Mouse (Mus musculus) natural killer cell, adult 2 months (primary cell): ENCODE results near the gene Kpna6.

Experiments used
- DNase-seq, 2 experiments: peaks; one replicate each; pipeline ENCODE4 v3.0.0; 2022; ENCODE audit warnings: low spot score in 2 of 2

The Kpna6 gene

DNA sequence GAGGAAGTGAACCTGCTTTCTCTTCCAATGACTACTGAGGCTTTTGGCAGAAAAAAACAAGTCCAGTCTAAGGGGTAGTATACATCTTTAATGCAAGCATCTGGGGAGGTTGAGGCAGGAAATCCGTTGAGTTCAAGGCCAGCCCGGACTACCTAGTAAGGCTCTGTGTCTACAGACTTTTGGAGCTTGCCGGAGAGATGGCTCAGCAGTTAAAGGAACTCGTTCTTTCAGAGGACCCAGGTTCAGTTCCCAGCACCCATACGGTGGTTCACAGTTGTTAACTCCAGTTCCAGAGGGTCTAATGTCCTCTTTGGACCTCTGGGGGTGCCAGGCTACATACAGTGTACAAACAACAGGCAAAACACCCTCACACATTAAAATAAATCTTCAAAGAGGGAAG, 54.5 kb downstream of the Kpna6 start:
- no peak for DNase-seq

DNA sequence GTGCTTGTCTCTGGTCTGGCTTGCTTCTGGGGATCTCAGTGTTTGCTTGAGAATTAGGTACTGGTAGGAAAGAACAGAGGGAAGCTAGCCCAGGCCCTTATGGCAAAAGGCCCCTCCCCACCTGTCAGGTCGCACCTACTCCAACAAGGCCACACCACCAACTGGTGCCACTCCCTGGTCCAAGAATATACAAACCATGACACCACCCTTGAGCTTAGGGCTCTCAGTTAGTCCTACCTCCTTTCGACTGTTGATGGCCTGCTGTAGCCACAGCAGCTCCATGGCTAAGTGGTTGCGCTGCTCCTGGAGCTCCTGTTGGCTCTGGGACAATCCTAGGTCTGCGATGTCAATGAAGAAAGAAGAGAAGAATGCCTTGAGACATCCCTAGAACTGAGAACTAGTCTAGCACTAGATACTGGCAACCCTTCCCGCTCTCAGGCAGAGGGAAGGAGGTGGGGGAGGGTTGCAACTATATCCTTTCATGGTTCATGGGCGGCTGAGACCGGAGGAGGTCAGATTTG, 55.4 kb downstream of the Kpna6 start:
- DNase-seq = no peak

DNA sequence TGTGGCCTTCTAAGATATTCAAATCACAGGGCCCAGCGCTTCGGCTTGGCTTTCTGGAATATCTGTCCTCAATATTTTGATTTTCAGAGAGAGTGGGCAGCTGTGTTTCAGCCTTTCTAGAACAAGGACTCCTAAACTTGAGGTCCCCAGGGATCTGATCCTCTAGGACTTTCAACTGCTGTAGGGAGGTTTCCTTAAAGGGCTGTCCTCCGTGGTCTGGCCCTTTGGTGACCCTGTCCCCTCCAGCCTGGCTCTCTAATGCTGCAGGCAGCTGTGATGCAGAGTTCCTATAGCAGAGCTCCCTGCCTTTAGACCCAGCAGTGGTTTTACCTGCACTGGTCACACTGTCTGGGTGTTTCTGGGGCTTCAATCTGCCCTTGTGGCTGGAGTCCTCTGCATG, 55.9 kb downstream of the Kpna6 start:
- DNase-seq = no peak

DNA sequence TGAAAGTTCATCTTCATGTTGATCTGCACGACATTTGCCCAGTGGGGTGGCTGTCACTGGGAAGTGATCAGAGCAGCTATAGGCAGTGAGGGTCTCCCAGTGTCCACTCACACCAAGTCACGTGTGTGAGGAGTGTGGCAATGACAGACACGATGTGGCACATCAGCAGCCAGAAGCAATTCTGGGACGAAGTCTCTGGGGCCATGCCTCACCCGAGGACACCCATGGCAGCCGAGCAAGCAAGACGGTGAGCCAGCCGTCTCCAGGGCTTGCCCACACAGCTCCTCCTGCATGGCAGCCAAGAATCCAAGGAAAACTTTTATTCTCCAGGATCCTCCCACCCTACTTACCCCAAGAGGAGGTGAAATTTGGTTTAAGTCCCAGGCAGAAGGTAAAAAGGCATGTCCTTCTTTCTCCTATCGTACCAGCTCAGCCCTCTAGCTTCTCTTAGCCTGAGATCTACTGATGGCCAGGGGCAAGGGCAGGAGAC, 56.7 kb downstream of the Kpna6 start:
- no peak for DNase-seq

DNA sequence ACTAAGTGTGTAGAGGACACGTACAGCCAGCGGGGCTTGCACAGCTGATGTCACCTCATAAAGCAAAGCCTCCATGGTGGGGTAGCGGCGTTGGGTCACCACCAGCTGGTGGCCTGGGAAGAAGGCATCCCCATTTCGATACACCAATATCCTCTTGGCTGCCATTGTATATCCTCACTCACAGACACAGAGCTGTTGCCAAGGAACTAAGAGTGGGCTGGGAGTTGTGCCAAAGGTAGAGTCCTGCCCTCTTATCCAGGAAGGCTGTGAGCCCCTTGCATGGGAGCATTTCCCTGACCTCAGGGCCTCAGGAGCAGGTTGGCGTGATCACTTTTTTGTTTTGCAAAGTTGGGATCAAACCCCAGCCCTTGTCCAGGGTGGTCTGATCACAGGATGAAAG, 58.5 kb downstream of the Kpna6 start, which contains the start of gene Dcdc2b:
Gene Dcdc2b (minus strand): TSS at position 165 of the 400 bp plus-strand sequence.
- no peak for DNase-seq

DNA sequence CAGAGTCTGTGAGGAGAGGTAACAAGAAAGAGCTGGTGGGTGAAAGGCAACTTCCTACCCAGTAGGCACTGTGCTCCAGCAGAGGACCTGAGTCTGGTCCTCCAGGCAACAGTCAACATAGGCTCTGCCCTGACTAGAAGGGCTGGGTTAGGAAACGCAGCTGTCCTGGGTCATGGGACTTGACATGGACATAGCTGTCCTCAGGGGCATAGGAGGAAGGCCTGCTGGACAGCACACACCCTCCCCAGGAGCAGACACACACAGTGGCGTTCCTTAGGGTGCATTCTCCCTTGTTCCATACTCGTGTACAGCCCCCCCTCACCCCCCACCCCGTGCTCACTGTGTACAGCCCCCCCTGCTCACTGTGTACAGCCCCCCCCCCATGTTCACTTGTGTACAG, 62.1 kb downstream of the Kpna6 start:
- no peak for DNase-seq

DNA sequence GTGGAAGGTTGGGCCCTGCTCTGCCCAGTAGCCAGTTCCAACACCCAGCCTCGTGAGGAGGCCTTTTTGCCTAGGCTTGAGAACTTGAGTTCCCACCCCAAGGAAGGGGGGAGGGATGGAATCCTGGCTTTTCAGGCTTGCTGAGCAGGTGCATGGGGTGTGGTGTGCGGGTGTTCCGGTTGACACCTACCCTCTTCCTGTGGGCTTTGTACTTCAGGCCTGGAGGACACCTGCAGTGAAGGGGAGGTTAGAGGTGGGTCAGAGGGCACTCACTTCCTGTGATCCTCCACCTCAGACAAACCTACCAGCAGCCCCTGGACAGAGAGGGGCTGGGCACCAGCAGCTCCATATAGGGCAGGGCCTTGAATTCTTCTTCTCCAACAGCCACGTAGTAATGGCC, 62.5 kb downstream of the Kpna6 start:
- no peak for DNase-seq

DNA sequence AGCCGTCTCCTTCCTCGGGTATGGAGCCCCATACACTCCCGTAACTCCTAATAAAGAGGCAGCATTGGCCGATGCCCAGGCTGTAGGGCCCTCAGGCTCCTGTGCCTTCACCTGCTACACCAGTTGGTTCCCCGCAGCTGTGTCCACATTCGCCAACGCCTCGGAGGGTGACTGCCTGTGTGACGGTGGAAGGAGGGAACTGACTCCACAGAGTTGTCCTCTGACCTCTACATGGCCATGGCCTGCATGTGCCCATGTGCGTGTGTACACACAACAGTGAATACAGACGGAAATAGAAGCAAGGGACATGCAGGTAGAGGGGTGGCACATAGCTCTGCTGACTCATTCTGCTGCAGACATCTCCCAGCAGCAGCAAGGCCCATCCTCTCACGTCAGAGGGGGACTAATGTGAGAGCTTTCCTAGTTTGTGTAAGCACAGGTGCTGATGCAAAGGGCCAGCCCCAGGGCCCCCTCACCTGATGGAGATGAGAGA, 63.4 kb downstream of the Kpna6 start:
- no peak for DNase-seq

DNA sequence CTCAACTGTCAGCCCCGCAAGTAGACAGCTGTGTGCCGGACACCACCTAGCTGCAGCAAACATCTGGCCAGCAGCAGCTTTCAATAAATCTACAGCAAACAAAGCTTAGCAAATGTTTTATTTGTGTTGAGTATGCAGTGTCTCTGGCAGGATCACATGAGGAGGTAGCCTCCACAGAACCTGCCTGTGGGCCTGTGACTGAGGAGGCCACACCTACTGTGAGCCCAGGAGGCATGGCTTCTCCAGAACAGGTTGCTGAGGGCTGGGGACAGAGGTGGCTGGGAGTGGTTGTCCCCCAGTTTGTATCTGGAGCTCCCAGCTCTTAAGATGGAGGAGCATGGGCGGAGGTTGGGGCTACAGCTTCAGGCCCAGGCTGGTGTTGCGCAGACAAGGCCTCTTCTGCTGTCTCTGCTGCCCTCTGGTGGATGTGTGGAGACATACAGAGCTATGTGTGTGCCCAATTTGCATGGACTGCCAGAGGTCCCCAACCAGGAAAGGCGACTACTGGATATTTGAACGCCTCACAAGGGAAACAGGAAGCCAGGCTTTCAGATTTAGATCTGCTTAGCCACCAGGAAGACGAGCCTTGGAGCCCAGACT, 64.0 kb downstream of the Kpna6 start:
- DNase-seq = peak; percentile 73 to 82

DNA sequence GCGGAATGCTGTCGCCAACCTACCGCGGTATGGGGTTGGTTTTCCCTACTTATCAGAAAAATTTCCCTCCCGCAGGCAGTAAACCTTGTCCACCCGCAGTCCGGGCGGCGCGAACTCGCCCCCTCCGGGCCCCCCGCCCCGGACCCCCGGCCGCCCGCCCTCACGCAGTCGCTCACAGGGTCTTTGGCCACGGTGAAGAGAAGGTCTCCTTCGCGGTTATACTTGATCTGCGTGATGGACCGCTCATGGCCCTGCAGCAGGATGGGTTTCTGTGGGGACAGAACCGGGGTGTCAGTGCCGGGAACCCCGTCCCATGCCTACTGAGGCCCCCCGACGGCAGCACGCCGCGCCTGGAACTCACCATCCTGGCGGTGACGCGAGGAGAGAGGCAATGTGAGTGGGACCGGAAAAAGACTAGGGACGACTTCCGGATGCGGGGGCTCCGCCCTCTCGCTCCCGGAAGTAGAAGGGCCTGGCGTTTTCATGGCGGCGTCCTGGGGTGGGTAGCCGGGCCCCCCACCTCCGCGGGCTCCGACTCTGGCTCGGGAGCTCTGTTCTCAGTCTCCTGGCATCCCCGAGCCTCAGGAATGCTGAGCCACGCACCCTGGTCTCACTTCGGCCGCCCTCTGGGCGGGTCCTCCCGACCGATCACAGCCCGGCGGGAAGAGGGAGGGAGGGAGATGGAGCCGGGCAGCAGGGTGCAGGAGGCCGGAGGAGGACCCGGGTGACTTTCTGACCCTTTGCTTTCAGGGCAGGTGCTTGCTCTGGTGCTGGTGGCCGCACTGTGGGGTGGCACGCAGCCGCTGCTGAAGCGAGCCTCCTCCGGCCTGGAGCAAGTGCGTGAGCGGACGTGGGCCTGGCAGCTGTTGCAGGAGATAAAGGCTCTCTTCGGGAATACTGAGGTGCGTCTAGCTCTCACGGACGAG, 72.1 kb downstream of the Kpna6 start, which contains the start of the genes Eif3i and Tmem234:
Gene Eif3i (minus strand): TSS at position 416 of the 926 bp plus-strand sequence.
Gene Tmem234 (plus strand): TSS at position 436 of the 926 bp plus-strand sequence.
- peak; percentile 71 to 80 for DNase-seq
